Mouse (Mus musculus): ENCODE results near the gene Ddx31.

The Ddx31 gene

DNA sequence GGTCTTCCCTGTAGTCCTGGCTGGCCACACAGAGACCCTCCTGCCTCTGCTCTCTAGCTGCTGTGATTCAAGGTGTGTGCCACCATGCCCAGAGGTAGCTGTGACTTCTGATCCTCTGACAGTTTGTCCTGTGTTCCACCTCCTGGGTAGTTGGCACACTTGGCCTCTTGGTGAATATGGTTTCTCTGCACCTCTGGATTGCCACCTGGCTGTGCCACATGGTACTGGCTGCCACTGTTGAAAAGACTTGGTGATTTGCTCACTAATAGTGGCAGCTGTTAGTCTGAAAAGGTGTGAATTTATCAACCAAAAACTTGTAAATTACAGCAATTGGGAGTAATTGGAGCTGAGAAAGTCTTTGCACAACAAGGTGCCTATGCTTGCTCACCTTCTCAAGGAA is 23.7 kb downstream of the Ddx31 start:
- peak; percentile 26 for DNase-seq (ENCODE audit: low read depth, low spot score)

DNA sequence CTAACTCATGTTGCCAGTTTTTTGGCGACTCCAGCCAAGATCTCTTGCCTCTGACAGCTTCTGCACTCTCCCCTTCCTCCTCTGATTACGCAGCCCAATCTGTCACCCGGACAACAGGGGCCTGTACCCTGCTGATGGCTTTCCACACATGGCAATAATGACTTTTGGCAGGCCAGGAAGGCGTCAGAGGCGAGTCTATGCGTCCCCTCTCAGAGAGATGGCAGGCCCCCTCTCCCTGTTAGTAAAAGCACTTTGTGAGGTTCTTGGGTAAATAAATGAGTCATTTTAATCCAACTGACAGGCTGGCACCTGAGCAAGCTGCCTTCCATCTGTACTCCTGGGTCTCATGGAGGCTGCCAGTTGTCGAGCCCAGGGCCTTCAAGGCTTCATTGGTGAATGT is 27.3 kb downstream of the Ddx31 start:
- no peak for DNase-seq (ENCODE audit: low read depth, low spot score)

DNA sequence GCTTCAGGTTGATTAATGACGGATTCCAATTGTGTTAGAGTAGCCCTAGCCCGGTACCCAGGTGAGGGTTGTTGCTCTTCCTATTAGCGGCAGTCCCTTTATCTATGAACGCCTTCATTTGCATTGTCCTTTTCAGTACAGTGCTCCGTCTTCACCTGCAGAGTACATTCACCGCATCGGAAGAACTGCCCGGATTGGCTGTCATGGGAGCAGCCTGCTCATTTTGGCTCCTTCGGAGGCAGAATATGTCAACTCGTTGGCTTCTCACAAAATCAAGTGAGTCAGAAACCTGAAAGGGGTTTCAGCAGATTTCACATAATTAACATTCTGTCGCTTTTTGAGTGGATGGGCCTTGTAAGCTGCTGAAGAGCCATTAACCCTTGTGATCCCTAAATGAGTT is 35.3 kb downstream of the Ddx31 start:
- DNase-seq (ENCODE audit: low read depth, low spot score) = no peak

DNA sequence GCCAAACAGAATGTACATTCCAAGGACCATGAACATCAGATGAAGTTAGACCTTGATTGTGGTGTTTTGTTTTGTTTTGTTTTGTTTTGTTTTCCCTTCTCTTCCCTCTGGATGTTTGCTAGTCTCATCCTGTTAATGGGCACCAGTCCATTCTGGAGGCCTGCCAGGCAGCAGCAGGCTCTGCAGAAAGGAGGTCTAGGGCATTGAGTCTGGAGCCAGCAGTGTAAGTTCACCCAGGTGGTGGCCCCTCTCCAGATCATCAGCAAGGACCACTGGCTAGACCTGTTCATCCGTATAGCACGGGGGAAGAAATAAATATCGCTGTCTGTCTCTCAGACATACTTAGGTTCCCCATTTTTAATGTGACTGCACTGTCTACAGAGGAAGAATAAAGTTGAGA is 41.1 kb downstream of the Ddx31 start:
- DNase-seq (ENCODE audit: low read depth, low spot score) = no peak

DNA sequence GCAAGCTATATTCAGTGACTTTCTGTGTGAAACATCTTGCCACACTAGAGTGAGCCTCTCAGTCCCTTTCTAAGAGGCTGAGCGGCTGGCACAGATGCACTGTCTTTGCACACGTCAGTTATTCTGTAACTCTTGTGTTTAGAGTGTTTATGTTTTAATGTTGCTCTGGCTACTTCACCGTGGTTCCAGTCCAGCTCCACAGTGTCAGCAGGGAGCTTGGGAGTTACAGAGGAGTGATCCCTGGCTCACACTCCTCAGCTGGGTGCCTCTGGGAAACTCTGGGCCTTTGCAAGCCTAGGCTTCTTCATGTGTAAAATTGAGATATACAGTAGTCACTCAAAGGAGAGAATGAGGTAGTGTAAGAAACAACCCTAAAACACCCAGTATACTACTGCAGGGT is 41.8 kb downstream of the Ddx31 start:
- DNase-seq (ENCODE audit: low read depth, low spot score) = no peak

DNA sequence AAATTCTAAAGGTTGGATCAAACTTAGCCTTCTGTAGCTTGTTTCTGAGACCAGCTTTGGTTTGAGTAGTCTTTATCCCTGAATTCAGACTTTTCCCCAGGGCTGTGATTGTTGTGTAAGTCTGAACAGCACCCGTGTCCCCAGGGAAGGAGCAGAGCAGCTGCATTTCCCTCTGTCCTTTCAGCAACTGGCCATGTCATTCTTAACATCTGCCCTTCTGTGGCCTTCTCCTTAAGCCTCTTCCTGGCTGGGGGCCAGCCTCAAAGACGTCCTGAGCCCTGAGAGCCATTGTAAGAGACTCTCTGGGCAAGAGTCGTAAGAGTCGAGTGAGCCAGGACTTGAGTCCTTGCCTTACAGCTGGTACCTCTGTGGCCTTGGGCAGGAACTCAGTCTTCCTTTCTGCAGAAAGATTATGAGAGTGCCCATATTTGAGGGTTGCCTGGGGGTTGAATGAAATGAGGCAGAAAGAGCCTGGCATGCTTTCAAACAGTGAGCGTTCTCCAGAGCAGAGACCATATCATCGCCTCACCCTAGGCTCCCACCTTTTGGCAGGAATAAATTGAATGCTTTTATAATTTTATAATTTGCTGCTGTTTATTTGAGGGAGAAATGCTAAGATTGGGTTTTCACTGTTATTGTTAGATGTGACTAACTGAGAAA is 42.8 kb downstream of the Ddx31 start:
- DNase-seq (ENCODE audit: low read depth, low spot score) = no peak

DNA sequence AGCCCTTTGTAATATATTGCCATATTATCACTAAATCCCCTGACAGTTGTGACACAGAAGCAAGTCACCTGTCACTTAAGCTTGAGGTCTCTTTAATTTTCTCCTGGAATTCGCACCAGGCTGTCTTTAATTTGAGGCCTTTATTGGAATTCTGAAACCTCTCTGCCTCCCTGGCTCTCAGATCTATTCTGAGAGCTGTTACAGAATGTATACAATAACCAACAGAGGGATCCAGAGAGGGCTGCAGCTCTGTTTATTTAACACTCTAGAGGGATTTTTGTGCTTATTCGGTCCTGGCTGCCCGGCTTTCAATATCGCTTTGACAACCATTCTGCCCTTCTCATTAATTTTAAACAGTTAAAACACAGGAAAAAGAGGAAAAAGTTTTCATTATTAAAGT is 44.7 kb downstream of the Ddx31 start:
- no peak for DNase-seq (ENCODE audit: low read depth, low spot score)

DNA sequence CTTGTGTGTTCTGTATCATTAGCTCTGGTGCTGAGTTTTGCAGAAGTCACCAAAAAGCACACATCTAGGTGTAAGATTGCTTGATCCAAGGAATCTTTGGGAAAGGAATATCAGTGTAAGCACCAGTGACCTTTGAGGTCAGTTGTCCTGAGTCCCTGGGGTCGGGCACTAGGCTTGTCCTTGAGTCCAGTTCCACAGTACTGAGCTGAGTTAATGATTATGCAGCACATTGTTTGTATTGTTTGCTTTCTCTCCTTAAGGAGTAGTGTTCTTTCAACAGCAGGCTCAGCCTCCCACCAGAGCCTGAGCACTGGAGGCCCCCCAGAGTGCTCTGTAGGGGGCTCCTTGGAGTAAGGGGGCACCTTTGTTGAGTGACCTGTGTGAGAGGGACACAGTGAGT is 52.6 kb downstream of the Ddx31 start:
- DNase-seq (ENCODE audit: low read depth, low spot score) = no peak

DNA sequence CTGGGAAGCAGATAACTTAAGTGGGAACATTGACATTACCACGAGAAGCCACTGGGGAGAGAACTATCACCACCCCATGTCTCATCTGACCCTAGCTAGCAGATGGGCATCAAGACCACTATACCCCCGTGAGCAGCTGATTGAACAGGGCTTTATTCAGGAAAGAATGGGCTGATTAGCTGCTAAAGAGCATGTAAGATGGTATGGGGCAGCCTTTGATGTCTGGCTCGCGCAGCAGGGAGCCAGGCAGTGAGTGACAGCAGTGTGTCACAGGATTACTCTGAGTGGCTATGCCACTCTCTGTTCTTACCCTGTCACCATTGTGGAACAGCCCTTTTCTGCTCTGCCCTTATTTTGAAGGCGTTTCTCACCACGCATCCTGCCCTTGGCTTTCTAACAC is 53.3 kb downstream of the Ddx31 start:
- DNase-seq (ENCODE audit: low read depth, low spot score) = no peak

DNA sequence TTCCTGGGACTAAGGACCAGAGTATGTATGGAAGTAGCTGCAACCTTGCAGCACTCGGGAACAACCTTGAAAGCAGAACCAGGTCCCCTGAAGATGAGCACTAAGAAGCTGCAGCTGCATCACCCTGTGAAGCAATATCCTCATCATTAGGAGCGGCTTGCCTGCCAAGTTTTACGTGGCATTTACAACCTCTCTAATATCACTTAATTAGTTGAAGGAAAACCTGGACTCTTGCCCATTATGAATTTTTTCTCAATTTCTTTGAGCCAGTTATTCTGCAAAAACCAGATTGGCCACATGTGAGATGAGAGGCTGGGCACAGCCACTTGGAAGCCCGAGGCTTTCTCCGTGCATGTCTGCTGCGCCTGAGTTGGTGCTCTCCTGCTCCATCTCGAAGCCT is 55.7 kb downstream of the Ddx31 start:
- DNase-seq (ENCODE audit: low read depth, low spot score) = no peak

DNA sequence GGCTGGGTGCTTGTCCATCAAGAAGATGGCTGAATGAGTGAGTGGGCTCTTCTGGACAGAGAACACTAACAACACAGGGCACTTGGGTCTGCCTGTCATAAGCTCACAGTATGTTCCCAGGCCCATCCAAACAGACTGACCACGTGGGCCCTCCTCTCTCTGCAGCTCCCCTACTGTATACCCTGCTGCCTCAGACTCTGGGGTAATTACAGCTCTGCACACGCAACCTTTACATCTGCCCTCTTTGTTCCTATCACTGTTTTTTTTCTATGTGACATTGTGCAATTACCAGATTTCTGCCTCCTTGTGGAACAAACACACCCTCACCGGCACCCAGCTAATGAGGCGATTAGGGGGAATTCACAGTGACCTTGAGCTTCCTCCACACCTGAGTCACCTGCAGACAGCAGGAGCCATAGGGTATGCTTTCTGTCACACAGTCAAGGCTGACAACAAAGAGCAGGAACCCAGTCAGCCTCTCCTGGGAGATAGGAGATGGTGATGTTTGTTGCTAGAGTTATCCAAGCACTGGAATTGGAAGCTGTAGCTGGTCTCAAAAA is 57.2 kb downstream of the Ddx31 start:
- no peak for DNase-seq (ENCODE audit: low read depth, low spot score)

DNA sequence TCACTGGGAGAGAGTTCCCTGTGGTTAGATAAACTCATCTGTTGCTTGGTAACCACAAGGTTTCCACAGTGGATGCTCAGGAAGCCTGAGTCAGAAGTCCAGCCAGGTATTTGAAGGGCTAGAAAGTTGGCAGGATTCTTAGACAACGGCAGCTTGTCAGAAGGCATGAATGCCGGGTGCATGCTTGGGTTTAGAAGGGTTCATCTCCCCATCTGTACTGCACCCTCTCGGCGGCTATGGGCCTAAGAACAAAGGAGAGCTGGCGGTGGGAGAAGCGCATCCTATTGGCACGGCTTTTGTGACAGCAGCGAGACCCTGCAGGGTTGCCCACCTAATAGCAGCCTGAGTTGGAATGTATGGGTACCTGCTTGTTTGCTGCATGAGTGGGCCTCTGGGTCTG is 62.1 kb downstream of the Ddx31 start:
- DNase-seq (ENCODE audit: low read depth, low spot score) = no peak

DNA sequence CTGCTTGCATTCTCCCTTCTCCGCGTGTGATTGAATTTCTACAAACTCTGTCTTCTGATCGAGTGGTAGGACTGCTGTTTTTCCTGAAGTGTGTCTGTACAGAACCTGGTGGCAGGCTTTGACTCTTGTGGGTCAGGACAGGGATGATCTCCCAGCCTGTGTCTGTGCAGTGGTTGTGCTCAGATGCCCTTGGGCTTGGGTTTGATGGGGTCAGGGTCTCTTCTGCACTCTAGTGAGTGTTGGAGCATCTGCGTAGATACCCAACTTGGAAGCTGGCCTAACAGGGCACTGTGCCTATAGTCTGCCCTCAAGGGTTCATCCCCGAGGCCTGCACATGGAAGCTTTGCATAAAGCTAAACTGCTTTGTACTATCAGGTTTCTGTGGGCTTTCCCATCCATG is 63.7 kb downstream of the Ddx31 start:
- no peak for DNase-seq (ENCODE audit: low read depth, low spot score)

DNA sequence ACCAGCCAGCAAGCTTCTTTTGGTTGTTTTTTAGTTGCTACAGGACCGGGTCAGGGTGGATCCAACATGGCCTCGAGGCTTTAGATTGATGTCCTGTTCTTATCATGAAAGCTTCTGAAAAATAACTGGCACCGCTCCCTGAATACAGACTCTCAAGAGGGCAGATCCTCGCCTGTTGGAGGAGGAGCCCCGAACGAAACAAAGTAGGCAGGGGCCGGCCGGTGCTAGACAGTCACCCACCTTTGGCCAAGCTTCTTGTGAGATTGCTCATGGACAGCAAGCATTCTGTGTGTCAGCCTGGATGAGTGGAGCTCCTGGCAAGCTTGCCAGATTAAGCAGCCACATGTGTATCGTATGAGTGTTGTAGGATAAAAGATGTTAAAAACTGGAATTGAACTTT is 64.6 kb downstream of the Ddx31 start:
- no peak for DNase-seq (ENCODE audit: low read depth, low spot score)

DNA sequence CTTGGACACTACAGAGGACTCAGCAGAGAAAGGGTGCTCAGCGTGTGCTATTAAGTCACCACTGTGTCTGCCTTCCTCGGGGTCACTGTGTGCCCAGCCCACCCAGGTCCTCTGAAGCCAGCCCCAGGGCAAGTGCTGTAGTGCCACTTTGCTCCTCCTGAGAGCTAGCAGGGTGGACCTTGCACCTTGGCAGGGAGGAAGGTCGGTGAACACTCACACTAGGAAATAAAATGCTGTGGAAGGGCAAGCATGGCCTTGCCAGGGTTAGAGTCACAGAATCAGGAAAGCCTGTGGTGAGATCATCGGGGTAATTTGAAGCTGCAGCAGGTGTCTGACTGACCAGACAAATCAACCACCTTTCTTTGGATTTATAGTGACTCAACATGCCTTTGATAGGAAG is 65.4 kb downstream of the Ddx31 start:
- DNase-seq (ENCODE audit: low read depth, low spot score) = no peak

DNA sequence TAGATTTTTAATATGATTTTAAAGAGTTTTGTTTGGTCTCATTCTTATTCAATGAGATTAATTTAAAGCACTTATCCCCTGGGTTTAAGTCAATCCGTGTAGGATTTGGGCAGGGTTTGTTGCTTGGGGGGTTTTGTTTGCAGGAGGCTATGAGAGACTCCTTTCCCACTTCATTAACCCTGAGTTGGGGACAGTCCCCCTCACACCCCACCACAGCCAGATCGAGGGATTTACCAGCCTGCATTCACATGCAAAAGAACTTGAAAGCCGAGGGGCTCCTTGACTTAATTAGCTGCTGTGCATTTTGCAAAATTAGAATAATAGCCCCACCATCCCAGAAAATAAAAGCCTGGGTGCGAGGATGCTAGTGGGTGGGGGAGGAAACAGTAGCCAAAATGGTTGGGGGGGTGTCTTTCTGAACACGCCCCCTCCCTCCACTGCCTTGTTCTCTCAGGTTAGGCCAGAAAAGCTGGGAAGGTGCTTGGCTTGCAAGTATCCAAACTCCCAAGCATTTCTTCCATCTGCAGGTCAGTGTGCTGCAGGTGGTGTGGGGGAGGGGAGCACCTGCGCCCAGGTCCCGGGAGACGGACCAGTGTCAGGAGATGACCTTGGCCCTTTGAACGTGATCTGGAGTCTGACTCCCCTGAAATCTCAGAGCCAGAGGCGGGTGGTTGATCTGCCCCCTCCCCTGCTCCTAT is 67.6 kb downstream of the Ddx31 start:
- no peak for DNase-seq (ENCODE audit: low read depth, low spot score)

DNA sequence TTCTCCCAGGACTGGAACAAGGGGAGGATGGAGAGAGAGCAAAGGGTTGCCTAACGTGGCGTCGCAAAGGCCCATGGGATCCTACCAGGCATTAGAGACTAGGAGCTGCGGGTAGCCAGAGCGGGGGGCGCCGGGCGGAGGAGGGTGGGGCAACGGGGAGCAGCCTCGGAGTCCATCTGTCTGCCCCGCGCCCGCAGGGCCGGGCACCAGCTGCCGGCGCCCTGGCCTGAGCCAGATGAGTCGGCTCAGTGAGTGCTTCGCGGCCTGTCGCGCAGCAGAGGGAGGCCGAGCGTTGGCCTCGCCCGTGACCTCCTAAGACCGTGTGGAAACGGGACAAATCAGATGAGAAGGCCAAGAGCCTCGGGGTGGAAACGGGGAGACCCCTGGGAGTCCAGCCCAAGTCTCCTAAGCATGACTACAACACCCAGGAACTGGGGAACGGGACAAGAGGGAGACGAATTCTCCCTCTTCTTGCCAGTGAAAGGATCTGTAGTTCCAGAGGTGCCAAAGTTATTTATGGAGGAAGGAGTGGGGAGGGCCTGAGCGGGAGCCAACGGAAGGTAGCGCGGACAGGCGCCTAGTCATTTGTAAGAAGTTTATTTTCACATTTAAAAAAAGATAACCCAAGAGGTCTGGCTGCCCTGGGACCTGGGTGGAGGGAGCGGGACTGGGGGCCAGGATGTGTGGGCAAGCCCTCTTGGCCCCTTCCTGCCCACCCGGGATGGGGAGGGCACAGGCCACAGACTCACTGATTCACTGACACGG is 68.4 kb downstream of the Ddx31 start:
- DNase-seq (ENCODE audit: low read depth, low spot score) = no peak

DNA sequence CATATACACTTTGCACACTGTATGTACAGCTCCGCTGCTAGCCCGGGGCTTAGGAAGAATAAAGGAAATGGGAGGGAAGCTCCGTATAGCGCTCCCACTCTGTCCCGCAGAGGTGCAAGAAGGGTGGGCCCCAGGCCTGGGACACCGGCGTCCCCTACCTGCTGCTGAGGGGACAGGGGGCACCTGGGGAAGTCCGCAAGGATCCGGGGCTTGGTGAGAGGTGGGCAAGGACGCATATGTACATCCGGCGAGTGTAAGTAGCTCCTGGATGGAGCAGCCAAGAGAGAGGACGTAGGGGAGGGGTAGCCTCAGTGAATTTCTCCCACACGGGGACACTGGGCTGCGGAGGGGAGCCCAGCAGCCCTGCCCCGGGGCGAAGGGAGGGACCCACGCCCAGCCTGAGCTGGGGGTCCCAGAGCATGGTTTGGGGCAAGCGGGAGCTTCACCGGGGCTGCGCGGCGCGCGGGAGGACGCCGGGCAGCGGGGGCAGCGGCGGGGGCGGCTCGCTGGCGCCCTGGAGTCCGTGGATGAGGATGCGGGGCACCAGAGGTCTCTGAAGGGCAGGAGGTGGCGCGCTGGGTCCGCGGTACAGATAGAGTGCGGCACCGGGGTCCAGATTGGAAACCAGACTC is 69.1 kb downstream of the Ddx31 start:
- no peak for DNase-seq (ENCODE audit: low read depth, low spot score)

DNA sequence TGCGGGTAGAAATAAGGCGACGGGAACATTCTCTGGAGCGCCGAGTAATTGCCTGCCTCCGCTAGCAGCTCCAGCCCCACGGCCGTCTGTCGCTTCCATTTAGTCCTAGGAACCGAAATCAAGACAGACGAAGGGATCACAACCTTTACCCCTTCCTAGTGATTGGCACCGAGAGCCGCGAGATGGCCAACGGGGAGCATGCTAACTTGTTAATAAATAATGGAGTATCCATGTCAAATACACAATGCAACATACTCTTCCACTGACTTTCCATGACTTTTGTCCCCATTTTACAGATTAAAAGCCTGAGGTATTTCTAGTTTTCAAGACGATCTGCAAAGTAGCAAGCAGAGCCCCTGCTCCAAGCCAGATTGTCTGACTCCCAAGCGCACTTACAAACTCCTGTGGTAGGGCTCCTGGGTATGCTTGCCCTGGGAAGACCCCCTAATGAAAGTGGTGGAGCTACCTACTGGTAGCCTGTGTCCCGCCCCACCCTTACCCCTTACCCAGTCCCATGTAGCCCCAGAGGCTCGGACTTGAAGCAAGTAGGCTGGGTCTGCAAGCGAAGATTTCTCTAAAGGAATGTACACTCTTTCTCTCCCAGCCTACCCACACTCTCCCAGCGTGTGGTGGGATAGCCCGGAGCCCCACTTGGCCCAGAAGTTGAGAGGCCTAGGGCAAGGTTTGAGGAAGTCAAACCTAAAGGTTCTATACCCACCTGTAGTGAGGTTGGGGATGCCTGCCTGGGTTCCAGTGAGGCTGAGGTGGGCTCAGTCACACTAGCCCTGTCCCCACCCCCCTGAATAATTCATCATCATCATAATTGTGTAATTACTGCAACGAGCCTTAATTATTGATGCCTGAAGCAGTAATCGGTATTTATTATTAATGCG is 69.9 kb downstream of the Ddx31 start:
- no peak for DNase-seq (ENCODE audit: low read depth, low spot score)

DNA sequence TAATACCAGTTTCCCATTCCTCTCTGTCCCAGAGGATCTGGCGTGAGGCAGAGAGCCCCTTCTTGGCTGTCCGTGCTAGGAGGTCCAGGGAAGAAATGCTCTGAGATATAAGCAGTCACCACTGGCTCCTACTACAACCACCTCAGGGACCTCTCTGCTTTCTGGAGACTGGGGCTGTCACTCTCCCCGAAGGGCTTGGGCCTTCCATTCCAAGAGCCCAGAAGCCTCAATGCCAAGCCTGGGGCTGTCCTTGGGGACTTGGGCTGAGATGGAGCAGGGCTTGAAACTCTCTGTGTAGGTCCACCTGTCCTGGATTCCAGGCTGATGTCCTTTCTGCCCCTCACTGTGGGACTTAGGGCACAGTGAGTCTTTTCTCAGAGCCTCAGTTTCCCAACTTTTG is 70.7 kb downstream of the Ddx31 start:
- no peak for DNase-seq (ENCODE audit: low read depth, low spot score)

DNA sequence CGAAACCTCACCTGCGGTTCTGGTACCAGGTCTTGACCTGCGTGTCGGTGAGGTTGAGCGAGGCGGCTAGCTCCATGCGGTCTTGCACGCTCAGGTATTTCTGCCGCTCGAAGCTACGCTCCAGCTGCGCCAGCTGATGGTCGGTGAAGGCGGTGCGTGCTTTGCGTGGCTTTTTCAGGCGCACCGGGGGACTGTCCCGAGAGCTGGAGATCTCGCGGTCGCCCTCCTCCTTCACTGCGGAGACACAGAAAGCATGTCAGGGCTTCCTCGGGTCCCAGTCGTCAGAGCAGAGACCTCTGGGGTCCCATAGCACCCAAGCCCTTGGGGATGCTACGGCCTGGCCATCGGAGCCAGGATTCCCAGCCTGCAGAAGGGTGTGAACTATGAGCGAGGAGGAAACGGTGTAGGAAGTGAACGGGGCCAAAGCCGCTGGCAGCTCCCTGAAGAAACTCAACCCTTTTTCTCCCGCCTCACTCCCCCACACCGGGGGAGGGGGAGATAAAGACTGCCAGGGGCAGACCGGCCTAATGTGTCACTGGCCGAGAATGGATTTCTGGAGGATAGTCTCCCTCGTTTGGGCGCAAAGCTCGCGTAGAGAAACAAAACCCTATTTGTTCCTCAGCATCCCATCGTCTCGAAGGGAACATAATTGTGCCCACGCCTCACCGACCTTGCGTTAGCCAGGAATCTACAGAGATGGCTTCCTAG is 71.3 kb downstream of the Ddx31 start:
- DNase-seq (ENCODE audit: low read depth, low spot score) = no peak

Data from CD4-positive, CD25-positive, alpha-beta regulatory T cell, adult 2 months (primary cell).